Mouse (Mus musculus) left cerebral cortex, adult 2 months (tissue): ENCODE data around the gene Aqr. TPM values are rescaled to one million over a fixed set of nuclear protein-coding genes. Genes with fewer than 3 reads are reported as not detected.

Experiments used
- DNase-seq, 2 experiments: peaks; one replicate each; pipeline ENCODE4 v3.0.0; 2021 to 2022; ENCODE audit warnings: low spot score in 2 of 2, mixed read lengths in 1 of 2; ENCODE audit errors: extremely low spot score in 1 of 2
- H3K27ac ChIP-seq: fragments of 200-600 bp; 2 replicates; pipeline ENCODE4 v1.8.1; 2022
- H3K4me3 ChIP-seq: fragments of 200-600 bp; 2 replicates; pipeline ENCODE4 v1.8.1; 2022
- CTCF ChIP-seq: fragments of 200-600 bp; IDR thresholded peaks from 2 replicates; pipeline ENCODE4 v1.8.1; 2022; ENCODE audit warnings: antibody characterized with exemption, mild to moderate bottlenecking, moderate library complexity
- intact Hi-C: fragments of 180-260 bp; cut with DNase I; formaldehyde crosslinking; loops from one replicate; pipeline ENCODE4 v1.15.1; 2025
- microRNA-seq, 2 experiments: library from miRNA; unstranded; fragments of <30 nt; microRNA quantifications; one replicate each; pipeline ENCODE4 v1.2.0; 2021
- total RNA-seq, 2 experiments: library from RNA; stranded (reverse); gene quantifications; 2 replicates each; pipeline ENCODE4 v1.2.3; 2021

Aqr gene
- total RNA-seq, 2 experiments from 2014 or later, result 31.0 to 33.1 TPM

GRCm38 (mm10) chr2:114054129-114054528 lies 132.7 kb downstream of the Aqr start:
- no peak for TF ChIP-seq CTCF
- H3K27ac ChIP-seq, result no peak overlapping the region
- intact Hi-C loops, result no loop called here
- DNase-seq, result no peak
- H3K4me3 ChIP-seq, result no peak overlapping the region

- TF ChIP-seq CTCF, result no peak
- intact Hi-C loops, result no loop called here
- no peak within 1 kb of the TSS for H3K4me3 ChIP-seq
- no peak for DNase-seq
- no peak within 1 kb of the TSS for H3K27ac ChIP-seq
These were observed 133.9 kb downstream of the Aqr start, which contains the start of gene Actc1 for GRCm38 (mm10) chr2:114052696-114053598. Gene Actc1 (minus strand): TSS chr2:114053548.

GRCm38 (mm10) chr2:114051871-114052241 lies 135.0 kb downstream of the Aqr start:
- Histone ChIP-seq H3K4me3 (no peak overlapping the region), H3K27ac (no peak overlapping the region)
- intact Hi-C loops, result no loop called here
- no peak for DNase-seq
- TF ChIP-seq CTCF, result no peak

Small RNA genes within 50 kb of the gene (microRNA-seq; reads per million reads assigned to microRNA genes)
- 0.24 to 0.48 reads per million in 2 experiments for gene Mir7002

Other genes with a start within 250 kb of the Aqr start
- 1 to 10 TPM; 5.3 to 6.8 TPM for gene Gjd2, start 173.4 kb downstream of the Aqr start, total RNA-seq
- gene Actc1, start 133.5 kb downstream of the Aqr start, total RNA-seq, result not detected
- 10 to 100 TPM; 22.1 to 22.3 TPM for gene Zfp770, start 14.4 kb upstream of the Aqr start, total RNA-seq